Mouse (Mus musculus) retina, adult 2 months (tissue): ENCODE measurements around the gene Trpm2.

ENCODE experiments used
- DNase-seq: peaks from one replicate; pipeline ENCODE4 v3.0.0-alpha.2; 2012; ENCODE audit warnings: low read depth, low spot score

Gene Trpm2

GRCm38 (mm10) chr10:77902894-77903715 is 67.3 kb downstream of the Trpm2 start:
- no peak for DNase-seq

GRCm38 (mm10) chr10:77902211-77902893 is 68.0 kb downstream of the Trpm2 start, which contains the start of gene Lrrc3:
Gene Lrrc3 (minus strand): TSS chr10:77902536.
- no peak for DNase-seq

- DNase-seq, result no peak
Measured at GRCm38 (mm10) chr10:77901871-77902210, 68.5 kb downstream of the Trpm2 start.

GRCm38 (mm10) chr10:77900903-77901818 is 69.2 kb downstream of the Trpm2 start:
- no peak for DNase-seq

- DNase-seq, result no peak
Measured at GRCm38 (mm10) chr10:77900126-77900525, 70.2 kb downstream of the Trpm2 start.

GRCm38 (mm10) chr10:77895562-77895961 is 74.8 kb downstream of the Trpm2 start:
- DNase-seq, result no peak

- DNase-seq, result no peak
Measured at GRCm38 (mm10) chr10:77890987-77891565, 79.3 kb downstream of the Trpm2 start.

GRCm38 (mm10) chr10:77886007-77886747 is 84.2 kb downstream of the Trpm2 start:
- DNase-seq, result no peak

- DNase-seq, result no peak
Measured at GRCm38 (mm10) chr10:77882553-77882952, 87.8 kb downstream of the Trpm2 start.

GRCm38 (mm10) chr10:77880305-77880704 is 90.1 kb downstream of the Trpm2 start:
- no peak for DNase-seq

- no peak for DNase-seq
Measured at GRCm38 (mm10) chr10:77878985-77879384, 91.4 kb downstream of the Trpm2 start.

GRCm38 (mm10) chr10:77869651-77870050 is 100.7 kb downstream of the Trpm2 start:
- no peak for DNase-seq

GRCm38 (mm10) chr10:77867546-77867945 is 102.8 kb downstream of the Trpm2 start:
- no peak for DNase-seq

GRCm38 (mm10) chr10:77864762-77865143 is 105.6 kb downstream of the Trpm2 start:
- no peak for DNase-seq

- DNase-seq, result no peak
Measured at GRCm38 (mm10) chr10:77864067-77864761, 106.1 kb downstream of the Trpm2 start.

- no peak for DNase-seq
Measured at GRCm38 (mm10) chr10:77861675-77862074, 108.7 kb downstream of the Trpm2 start, which contains the start of gene Gm3285. Gene Gm3285 (plus strand): TSS chr10:77861975.
